Mouse (Mus musculus): Measurements from ENCODE around the gene Nynrin.

Nynrin gene

GRCm38 (mm10) chr14:55853621-55854285 is at the start of gene Nynrin:
Gene Nynrin (plus strand): TSS chr14:55854010.
- DNase-seq (ENCODE audit: low spot score) = peak; percentile 39

- peak; percentile 69 for DNase-seq (ENCODE audit: low spot score)
These were observed 38.9 kb upstream of the Nynrin start for GRCm38 (mm10) chr14:55814885-55815284.

GRCm38 (mm10) chr14:55815310-55815751 is 38.5 kb upstream of the Nynrin start:
- DNase-seq (ENCODE audit: low spot score) = peak; percentile 77

- DNase-seq (ENCODE audit: low spot score) = peak; percentile 2
These were observed 33.9 kb upstream of the Nynrin start for GRCm38 (mm10) chr14:55819845-55820405.

- peak; percentile 2 for DNase-seq (ENCODE audit: low spot score)
These were observed 33.2 kb upstream of the Nynrin start for GRCm38 (mm10) chr14:55820576-55820975.

- peak; percentile 75 for DNase-seq (ENCODE audit: low spot score)
These were observed 31.3 kb upstream of the Nynrin start for GRCm38 (mm10) chr14:55822435-55822990.

- peak; percentile 76 for DNase-seq (ENCODE audit: low spot score)
These were observed 30.6 kb upstream of the Nynrin start, which contains the start of gene Nfatc4 for GRCm38 (mm10) chr14:55822991-55823762. Gene Nfatc4 (plus strand): TSS chr14:55823144.

- peak; percentile 37 for DNase-seq (ENCODE audit: low spot score)
These were observed 29.8 kb upstream of the Nynrin start for GRCm38 (mm10) chr14:55824001-55824480.

GRCm38 (mm10) chr14:55824481-55825215 is 29.2 kb upstream of the Nynrin start:
- DNase-seq (ENCODE audit: low spot score) = peak; percentile 19

GRCm38 (mm10) chr14:55825216-55826051 is 28.4 kb upstream of the Nynrin start:
- peak; percentile 17 for DNase-seq (ENCODE audit: low spot score)

GRCm38 (mm10) chr14:55826142-55826541 is 27.7 kb upstream of the Nynrin start:
- DNase-seq (ENCODE audit: low spot score) = peak; percentile 3

- peak; percentile 15 for DNase-seq (ENCODE audit: low spot score)
These were observed 27.1 kb upstream of the Nynrin start for GRCm38 (mm10) chr14:55826551-55827340.

- no peak for DNase-seq (ENCODE audit: low spot score)
These were observed 25.0 kb upstream of the Nynrin start for GRCm38 (mm10) chr14:55828716-55829263.

- DNase-seq (ENCODE audit: low spot score) = no peak
These were observed 24.0 kb upstream of the Nynrin start for GRCm38 (mm10) chr14:55829854-55830253.

GRCm38 (mm10) chr14:55830331-55830730 is 23.5 kb upstream of the Nynrin start:
- no peak for DNase-seq (ENCODE audit: low spot score)

- no peak for DNase-seq (ENCODE audit: low spot score)
These were observed 20.7 kb upstream of the Nynrin start for GRCm38 (mm10) chr14:55833126-55833525.

GRCm38 (mm10) chr14:55834808-55835533 is 18.8 kb upstream of the Nynrin start:
- no peak for DNase-seq (ENCODE audit: low spot score)

- no peak for DNase-seq (ENCODE audit: low spot score)
These were observed 15.5 kb upstream of the Nynrin start for GRCm38 (mm10) chr14:55838312-55838711.

- DNase-seq (ENCODE audit: low spot score) = no peak
These were observed 15.1 kb upstream of the Nynrin start for GRCm38 (mm10) chr14:55838740-55839139.
